Mouse (Mus musculus) bone marrow, adult 2 months (tissue): ENCODE results near the gene Mrpl54. TPM values are rescaled to one million over a fixed set of nuclear protein-coding genes. Genes with fewer than 3 reads are reported as not detected.
"Not testable (repeated sequence)": the region's sequence is repeated elsewhere in the genome, so short reads cannot be mapped to it uniquely, and the experiment has no call there.

Experiments used
- H3K27ac ChIP-seq: fragments of 200-500 bp; 2 replicates; pipeline ENCODE4 v1.5.1; 2012; ENCODE audit warnings: low read depth, mild to moderate bottlenecking, control low read depth, inconsistent platforms, low read length; ENCODE audit not compliant: control insufficient read depth, poor library complexity, insufficient read depth
- H3K4me1 ChIP-seq: fragments of 200-500 bp; 2 replicates; pipeline ENCODE4 v1.6.1; 2011; ENCODE audit warnings: low read length; ENCODE audit not compliant: control insufficient read depth, insufficient read depth
- H3K4me3 ChIP-seq: fragments of 200-500 bp; replicated peaks from 2 replicates; pipeline ENCODE3; 2011; ENCODE audit warnings: mild to moderate bottlenecking, low read depth, low read length, control low read depth; ENCODE audit not compliant: control insufficient read depth
- CTCF ChIP-seq: fragments of 200-500 bp; IDR thresholded peaks from 2 replicates; pipeline ENCODE4 v1.5.1; 2011; ENCODE audit warnings: low read length, control low read depth; ENCODE audit not compliant: control insufficient read depth, insufficient read depth
- POLR2A ChIP-seq: fragments of 200-500 bp; IDR thresholded peaks from 2 replicates; pipeline ENCODE4 v1.6.1; 2011; ENCODE audit warnings: low read depth, mild to moderate bottlenecking, control low read depth, low read length, borderline replicate concordance; ENCODE audit not compliant: control insufficient read depth
- WGBS: fragments of 180-500 bp; shearing (Covaris S2); methylation state at CpG from one replicate; pipeline ENCODE4 v1.1.7; 2018; 5-methylcytosine and 5-hydroxymethylcytosine counted together
- polyA plus RNA-seq: library from polyadenylated mRNA; stranded (reverse); fragments of >200 nt; gene quantifications from 2 replicates; pipeline ENCODE4 v1.2.4, GENCODE M21; 2011; ENCODE audit warnings: low replicate concordance; ENCODE audit not compliant: missing spikeins, insufficient read depth, insufficient read length

Mrpl54 gene
- polyA plus RNA-seq, 1 experiment, result 75.4 TPM

- H3K4me1 ChIP-seq, result no peaks in the 10 kb centered on the region
- WGBS, result 46% methylated on average over 7 of the region's 7 CpGs
- H3K27ac ChIP-seq, result no peak overlapping the region
- no peak for TF ChIP-seq POLR2A
- no peak for TF ChIP-seq CTCF
- no peak overlapping the region for H3K4me3 ChIP-seq
These were observed 35.3 kb downstream of the Mrpl54 start for GRCm38 (mm10) chr10:81231436-81231835.

GRCm38 (mm10) chr10:81230438-81231332, 36.0 kb downstream of the Mrpl54 start, which contains the start of gene Atcay:
TSS of gene Atcay (minus strand) at chr10:81230833.
- 11% methylated on average over 27 of the region's 27 CpGs for WGBS
- H3K4me1 ChIP-seq, result no peaks in the 10 kb centered on the region
- TF ChIP-seq POLR2A (no peak), CTCF (peak; percentile 41; the same call in 1 of the 2 replicates)
- no peak within 1 kb of the TSS for H3K4me3 ChIP-seq
- no peak within 1 kb of the TSS for H3K27ac ChIP-seq

GRCm38 (mm10) chr10:81229735-81230437, 36.8 kb downstream of the Mrpl54 start:
- TF ChIP-seq POLR2A (no peak), CTCF (no peak)
- WGBS, result 9% methylated on average over 20 of the region's 20 CpGs
- Histone ChIP-seq H3K27ac (no peak overlapping the region), H3K4me3 (no peak overlapping the region), H3K4me1 (no peaks in the 10 kb centered on the region)

GRCm38 (mm10) chr10:81223731-81224130, 43.0 kb downstream of the Mrpl54 start:
- H3K27ac ChIP-seq, H3K4me1 ChIP-seq: not testable (repeated sequence)
- WGBS, result 68% methylated on average over 2 of the region's 2 CpGs

GRCm38 (mm10) chr10:81221402-81222015, 45.2 kb downstream of the Mrpl54 start:
- no peak for TF ChIP-seq CTCF
- no peak for TF ChIP-seq POLR2A
- H3K27ac ChIP-seq, result no peak overlapping the region
- 50% methylated on average over 5 of the region's 5 CpGs for WGBS

More at GRCm38 (mm10) chr10:81223731-81224130, 43.0 kb downstream of the Mrpl54 start:
- H3K4me3 ChIP-seq, result not testable (repeated sequence)

GRCm38 (mm10) chr10:81217964-81218363, 48.8 kb downstream of the Mrpl54 start:
- WGBS, result 12% methylated on average over 7 of the region's 7 CpGs

More at GRCm38 (mm10) chr10:81221402-81222015, 45.2 kb downstream of the Mrpl54 start:
- H3K4me3 ChIP-seq, result no peak overlapping the region
- H3K4me1 ChIP-seq, result no peaks in the 10 kb centered on the region; the same call in 1 of the 2 replicates

GRCm38 (mm10) chr10:81217267-81217666, 49.5 kb downstream of the Mrpl54 start:
- H3K27ac ChIP-seq, H3K4me3 ChIP-seq, H3K4me1 ChIP-seq: not testable (repeated sequence)
- peak; percentile 62 for TF ChIP-seq CTCF
- 12% methylated on average over 1 of the region's 1 CpGs for WGBS

More at GRCm38 (mm10) chr10:81217964-81218363, 48.8 kb downstream of the Mrpl54 start:
- Histone ChIP-seq H3K27ac (no peak overlapping the region), H3K4me1 (no peaks in the 10 kb centered on the region; the same call in 1 of the 2 replicates), H3K4me3 (no peak overlapping the region)
- no peak for TF ChIP-seq POLR2A
- peak; percentile 93 for TF ChIP-seq CTCF

- H3K4me3 ChIP-seq, result no peak overlapping the region
- H3K4me1 ChIP-seq, result no peaks in the 10 kb centered on the region; the same call in 1 of the 2 replicates
- no peak overlapping the region for H3K27ac ChIP-seq
- 0 out of 2 replicates have a peak, but pooled peaks have one; percentile 13 for TF ChIP-seq POLR2A
- TF ChIP-seq CTCF, result peak; percentile 19; the same call in 1 of the 2 replicates
- 80% methylated on average over 6 of the region's 6 CpGs for WGBS
These were observed 49.9 kb downstream of the Mrpl54 start for GRCm38 (mm10) chr10:81216810-81217209.
